Mouse (Mus musculus): ENCODE results near the gene Zfp39.

The Zfp39 gene
- long read RNA-seq, experiment 1, partial matches to known transcripts, result 0 of 3 reads
- long read RNA-seq, experiment 1, other reads (novel, unspliced or antisense), result 1 of 3 reads
- long read RNA-seq, experiment 2, partial matches to known transcripts, result 0 of 2 reads
- long read RNA-seq, experiment 2, other reads (novel, unspliced or antisense), result 0 of 2 reads

DNA sequence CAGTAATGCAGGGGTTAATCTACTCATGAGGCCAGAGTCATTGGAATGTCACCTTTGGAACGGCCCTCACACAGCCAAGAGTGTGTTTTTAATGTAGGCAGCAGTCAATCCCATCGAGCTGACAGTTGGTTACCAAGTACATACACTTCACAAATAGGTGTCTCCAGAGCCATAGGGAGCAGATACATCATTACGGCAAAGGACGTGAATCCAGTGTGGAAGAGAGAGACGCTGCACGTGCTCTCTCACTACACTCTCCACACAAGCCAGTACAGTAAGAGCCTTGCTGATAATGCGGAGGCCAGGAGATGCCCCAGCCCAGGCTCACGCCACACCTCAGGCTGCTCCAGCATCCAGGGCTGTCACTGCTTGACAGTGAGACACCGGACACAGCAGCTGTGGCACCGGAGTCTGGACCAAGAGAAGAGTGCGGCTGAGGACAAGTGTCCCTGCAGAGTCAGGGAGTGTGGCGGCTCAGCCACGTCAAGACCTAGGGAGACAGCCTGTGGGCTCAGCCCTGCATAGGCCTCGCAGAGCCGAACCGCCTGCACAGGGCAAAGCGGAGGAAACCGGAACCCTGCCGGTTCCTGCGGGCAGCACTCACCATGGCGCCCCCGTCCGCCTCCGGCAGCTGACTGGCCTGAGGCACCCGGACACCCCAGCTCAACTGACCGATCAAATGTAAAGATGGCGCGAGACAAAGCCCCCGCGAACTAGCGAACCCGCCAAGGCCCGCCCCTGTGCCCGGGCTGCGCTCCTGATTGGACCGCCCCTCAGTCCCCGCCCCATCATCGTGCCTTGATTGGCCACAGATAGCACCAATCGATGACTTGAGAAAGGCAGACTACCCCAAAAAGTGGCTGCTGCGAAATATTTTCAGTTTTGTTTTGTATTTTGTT is at the start of gene Zfp39:
Zfp39 (minus strand) TSS at position 715 of the 899 bp plus-strand sequence.
- intact Hi-C loops (cut with DNase I), result no loop called here

DNA sequence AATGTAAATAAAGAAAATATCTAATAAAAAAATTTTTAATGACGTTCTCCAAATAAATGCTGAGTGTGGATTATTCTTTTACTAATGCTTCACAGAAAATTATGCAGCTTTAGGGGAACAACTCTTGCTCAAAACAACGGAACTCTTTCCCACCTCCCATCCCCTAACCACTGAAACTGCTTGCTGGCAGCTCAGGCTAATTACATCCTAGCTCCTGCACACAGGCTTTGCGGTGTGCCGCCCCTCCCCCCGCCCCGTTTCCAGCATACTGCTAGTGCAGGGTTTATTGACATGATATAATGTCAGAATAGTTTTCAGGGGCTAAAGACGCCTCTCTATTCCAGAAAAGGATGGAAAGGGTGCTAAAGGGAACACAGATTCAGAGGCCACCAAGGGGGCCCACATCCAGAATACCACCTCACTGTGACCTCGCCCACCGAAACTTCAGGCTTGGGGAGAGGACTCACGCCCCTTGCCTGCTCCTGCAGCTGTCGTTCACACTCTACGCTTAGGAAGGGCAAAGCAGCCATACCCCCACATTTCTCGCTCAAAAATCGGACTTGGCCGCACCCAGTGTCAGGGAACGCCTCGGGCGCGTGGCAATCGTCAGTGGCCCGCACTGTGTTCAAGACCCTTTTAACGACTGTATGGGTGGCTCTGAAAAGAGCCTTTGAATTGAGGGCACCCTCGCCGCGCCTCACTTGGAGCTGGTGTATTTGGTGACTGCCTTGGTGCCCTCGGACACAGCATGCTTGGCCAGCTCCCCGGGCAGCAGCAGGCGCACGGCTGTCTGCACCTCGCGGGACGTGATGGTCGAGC is 49.5 kb upstream of the Zfp39 start:
- intact Hi-C loops (cut with DNase I), result no loop called here

DNA sequence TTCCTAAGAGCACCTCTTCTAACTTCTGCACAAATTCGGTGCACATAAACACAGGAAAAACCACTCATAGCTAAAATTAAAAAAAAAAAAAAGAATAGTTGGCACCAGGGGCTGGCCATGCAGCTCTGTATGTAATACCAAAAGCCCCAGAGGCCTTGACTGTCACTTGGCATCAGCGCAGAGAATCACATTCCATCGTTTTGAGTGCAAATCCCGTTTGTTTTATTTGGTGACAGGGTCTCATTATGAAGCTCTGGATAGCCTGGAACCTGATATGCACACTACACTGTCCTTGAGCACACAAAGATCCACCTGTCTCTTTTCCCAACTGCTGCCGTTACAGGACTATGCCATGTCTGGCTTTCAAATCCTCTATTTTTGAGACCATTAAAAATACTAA is 47.2 kb upstream of the Zfp39 start:
- intact Hi-C loops (cut with DNase I), result no loop called here

DNA sequence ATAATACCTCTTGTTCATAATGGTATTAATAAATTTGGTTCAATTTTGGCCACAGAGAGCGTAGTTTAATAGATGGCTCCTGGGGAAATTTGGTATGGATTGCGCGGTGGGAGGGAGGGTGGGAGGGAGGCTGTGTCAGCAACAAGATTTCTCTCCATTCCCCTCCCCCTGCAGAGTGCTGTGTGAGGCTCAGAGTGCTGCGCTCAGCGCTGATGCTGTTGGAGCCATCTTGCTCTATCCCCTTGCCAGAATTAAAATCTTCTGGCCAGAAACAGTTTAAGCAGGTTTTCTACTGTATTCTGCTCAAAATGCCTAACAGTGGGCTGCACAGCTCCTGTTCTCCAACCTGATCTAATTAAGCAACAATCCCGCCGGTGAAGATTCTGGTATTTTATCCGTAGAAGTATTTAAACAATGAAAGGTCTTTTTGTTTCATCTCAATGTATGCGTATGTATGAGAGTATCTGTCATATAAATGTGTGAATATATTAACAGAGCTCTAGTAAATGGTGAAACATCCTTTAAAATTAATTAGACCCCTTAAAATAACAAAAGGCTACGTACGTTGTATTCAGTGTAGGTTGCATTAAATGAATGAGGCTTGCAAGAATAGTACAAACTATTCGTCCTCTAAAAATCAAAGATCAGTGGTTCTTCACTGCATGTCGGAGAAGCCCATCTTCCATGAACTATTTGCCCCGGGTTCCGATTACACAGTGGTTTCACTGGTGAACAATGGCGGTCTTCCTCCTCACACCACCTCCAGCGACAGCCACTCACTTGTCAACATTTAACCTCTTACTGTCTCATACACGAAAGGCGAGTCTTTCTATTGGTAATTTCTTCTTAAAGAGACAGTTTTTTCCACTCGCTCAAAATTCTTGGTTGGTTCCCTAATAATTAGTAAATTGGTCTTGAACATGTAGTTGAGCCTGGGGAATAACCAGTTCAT is 45.7 kb upstream of the Zfp39 start:
- intact Hi-C loops (cut with DNase I), result no loop called here

DNA sequence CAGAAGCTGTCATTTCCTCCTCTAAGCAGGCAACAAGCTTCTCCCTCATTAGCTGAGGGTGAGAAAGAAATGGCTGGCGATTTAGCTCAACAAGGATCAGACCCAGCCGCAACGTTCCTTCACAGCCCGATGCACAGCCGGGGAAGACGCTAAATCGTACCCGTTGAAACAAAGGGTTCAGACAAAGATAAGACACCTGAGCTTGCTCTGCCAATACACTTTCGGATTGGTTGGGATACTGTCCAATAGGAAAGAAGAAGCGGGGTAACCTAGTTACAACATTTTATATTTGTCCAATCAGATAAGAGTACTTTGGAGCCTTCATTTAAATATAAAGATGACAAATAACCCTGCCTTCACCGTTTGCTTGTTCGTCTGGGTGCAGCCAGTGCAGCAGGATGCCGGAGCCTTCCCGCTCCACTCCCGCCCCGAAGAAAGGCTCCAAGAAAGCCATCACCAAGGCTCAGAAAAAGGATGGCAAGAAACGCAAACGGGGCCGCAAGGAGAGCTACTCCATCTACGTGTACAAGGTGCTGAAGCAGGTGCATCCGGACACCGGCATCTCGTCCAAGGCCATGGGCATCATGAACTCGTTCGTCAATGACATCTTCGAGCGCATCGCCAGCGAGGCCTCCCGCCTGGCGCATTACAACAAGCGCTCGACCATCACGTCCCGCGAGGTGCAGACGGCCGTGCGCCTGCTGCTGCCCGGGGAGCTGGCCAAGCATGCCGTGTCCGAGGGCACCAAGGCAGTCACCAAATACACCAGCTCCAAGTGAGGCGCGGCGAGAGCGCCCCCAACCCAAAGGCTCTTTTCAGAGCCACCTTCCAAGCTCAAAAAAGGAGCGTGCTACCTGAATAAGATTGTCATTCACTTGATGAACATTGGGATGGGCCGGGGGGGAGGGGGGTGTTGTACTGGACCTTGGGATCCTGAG is 44.8 kb upstream of the Zfp39 start, which contains the start of gene Hist3h2ba:
Hist3h2ba (plus strand) TSS at position 379 of the 938 bp plus-strand sequence.
- intact Hi-C loops (cut with DNase I), result no loop called here

DNA sequence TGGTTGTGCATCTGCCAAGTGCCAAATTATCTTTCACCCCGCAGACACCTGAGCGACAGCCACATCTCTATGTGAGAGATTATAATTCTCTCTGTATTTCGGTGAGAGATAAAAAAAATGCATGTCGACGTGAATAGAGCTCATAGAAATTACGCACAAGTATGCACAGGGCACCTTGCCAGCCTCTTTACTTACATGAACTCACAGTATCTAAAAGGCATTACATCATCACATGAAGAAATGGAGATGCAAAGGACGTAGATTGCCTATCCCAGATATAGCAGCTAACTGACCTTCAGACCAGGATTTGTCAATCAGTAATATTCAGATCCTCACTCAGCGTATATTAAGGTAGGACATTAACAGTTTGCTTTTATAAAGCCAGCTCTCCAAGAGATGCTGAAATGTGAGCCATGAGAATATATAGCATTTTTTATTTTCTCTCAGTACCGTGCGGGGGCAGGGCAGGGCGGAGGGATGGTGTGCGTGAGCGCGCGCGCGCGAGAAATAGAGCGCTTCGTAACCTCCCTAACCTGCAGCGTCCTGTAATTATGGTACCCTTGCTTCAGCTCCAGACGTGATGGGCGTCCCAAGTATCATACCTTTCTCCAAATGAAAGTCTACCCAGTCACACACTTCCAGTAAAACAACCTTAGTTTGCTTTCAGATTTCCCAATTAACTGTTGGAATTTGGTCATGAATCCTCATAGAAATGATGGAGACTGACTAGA is 43.9 kb upstream of the Zfp39 start:
- intact Hi-C loops (cut with DNase I), result no loop called here

DNA sequence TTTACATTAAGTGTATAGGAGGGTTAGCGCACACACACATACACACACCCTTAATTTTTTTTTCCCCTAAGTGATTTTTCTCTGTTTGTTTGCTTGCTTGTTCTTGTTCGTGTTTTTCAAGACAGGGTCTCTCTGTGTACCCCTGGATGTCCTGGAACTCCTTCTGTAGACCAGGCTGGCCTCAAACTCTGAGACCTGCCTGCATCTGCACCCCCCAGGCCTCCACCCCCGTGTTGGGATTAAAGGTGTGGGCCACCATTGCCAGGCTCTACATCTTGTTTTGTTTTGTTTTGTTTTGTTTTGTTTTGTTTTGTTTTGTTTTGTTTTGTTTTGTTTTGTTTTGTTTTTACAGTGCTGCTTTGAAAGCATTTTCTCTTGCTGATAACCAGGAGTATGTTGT is 43.3 kb upstream of the Zfp39 start:
- intact Hi-C loops (cut with DNase I), result no loop called here

DNA sequence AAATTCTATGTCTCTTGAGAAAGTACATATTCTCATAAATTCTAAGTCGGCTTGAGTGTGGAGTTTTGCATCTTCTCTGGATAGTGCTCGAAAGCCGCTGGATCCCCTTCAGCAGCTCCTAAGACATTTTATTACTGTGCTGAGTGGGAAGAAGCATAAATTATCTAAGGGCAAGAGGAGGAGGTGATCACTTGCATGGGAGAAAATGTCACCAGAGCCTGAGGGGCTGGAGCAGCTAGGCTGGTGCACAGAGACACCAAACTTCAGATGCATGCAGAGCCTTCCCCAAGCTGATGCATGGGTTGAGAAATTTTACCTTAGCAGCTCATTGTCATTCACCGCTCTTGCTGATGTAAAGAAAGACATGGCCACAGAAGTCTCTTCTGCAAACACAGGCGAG is 40.1 kb upstream of the Zfp39 start:
- intact Hi-C loops (cut with DNase I), result no loop called here

DNA sequence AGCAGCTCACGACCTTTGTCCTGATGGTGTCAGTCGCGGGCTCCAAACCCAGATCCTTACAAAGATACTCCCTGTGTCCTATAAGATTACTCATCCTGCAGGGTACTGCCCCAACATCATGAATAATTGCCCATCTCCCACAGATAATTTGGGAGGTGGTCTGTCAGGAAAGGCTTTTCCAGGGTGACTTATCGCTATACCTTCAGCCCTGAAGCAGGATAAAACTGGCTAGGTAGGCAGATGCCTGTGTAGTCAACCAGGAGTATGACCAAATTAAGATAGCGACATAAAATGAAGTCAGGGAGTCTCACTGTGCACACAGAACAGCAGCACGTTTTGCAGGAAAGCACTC is 35.0 kb upstream of the Zfp39 start:
- intact Hi-C loops (cut with DNase I), result no loop called here

DNA sequence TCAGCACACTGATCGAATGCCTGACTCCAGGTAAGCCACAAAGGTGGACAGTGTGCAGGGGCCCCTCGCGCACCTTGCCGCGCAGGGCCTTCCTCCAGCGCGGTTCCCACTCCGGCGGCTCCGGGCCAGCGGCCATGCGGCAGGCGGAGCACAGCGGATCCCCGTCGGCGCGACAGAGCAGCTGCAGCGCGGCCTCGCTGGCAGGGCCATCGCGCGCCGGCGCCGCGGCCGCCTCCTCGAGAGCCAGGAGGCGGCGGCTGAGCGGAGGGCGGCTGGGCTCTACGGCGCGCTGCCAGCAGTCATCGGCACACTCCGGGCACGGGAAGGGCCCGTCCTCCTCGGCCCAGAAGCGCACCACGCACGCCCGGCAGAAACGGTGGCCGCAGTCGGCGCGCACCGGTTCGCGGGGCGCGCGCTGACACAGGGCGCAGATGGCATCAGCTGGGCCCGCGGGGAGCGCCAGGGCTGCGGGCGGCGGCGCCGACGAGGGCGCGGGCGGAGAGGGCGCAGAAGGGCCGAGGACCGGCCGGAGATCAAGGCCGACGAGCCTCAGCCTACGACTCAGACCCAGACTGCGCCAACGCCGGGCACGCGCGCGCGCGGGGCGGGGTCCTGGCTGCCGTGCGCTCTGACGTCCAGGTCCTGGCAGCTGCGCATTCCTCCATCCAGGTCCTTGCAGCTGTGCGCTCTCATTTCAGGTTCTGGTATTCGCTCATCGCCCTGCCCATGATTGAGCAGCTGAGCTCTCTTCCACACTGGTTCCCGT is 34.5 kb upstream of the Zfp39 start, which contains the start of gene Rnf187:
Rnf187 (minus strand) TSS at position 595 of the 766 bp plus-strand sequence.
- intact Hi-C loops (cut with DNase I), result no loop called here

DNA sequence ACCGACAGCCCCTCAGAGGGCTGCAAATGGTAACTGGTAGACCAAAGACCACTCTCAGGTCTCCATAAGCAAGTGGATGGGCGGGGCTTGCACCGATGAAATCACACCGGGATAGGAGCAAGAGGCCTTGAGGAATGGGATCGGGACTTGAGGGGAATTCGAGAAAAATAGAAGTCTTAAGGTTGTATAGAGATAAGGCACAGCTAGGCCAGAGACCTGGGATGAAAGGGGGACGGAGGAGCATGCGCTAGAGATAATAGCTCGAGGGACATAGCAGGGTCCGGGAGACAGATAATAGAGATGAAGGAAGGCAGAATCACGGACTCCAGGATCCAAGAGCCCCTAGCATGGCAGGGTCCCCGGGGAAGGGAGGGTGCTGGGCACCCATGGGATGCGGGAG is 33.9 kb upstream of the Zfp39 start:
- intact Hi-C loops (cut with DNase I), result no loop called here

DNA sequence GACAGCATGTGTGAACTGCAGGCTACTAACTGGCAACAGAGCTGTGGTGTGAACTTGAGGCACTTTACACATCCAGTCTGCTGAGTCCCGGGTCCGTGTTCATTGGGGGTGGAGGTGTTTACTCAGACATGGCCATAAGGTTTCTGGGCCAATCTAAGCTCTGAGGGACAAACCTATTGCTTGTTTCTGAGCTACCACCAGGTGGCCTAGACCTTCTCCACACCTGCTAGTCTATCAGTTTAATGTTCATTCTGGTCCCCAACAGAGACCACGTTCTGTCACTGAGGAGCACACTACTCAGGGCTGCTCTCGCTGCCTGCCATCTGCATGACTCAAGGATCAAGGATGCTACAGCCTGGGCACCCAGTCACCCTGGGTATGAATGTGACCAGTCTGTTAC is 27.6 kb upstream of the Zfp39 start:
- intact Hi-C loops (cut with DNase I), result no loop called here

DNA sequence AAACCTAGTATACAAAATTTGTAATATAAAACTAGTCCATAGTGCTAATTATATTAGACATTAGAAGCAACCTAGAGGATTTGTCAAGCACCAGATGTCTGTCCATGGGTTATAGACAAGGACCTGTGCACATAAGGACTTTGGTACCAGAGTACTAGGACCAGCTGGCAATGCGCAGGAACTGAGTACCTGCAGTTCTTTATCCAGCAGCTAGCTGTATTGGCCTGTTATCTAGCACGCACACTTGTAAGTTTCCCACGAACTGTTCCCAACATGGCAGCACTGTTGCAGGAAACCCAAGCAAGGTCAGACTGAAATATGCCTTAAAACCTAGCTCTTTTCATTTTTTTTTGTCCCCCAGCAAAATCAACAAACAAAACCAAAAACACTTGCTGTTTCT is 26.2 kb upstream of the Zfp39 start:
- intact Hi-C loops (cut with DNase I), result no loop called here

DNA sequence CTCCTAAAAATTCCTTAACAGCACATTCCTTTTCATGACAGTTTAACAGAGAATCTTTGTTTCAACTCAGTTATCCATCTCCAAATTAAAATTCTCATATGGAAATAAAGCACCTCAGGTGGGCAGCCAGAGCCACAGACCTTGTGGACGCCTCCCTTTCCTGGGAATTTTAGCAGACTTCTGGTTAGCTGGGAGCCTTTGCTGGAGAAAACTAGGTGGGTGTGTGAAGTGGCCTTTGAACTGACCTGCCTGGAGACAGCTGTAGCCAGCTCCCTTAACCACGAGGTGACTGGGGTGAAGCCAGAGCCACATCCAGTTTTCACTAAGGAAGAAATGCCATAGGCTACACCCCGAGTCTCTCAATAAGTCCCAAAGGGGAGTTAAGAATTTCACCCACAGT is 25.6 kb upstream of the Zfp39 start:
- intact Hi-C loops (cut with DNase I), result no loop called here

DNA sequence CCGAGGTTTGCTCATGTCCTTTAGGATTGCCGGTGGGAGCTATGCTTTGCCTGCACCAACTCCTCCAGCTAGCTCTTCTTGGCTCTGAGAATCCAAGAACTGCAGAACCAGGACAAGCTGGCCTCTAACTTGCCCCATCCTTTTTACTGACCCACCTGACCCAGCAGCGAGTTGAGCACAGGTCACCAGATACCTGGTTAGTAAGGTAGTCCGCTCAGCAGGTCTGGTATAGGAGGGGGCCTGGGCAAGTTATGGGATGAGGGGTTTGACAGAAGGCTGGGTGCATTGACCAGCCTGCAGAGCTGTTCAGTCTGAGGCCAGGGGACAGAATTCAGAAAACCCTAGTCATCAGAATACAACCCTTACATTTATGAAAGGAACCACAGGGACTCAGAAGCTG is 25.0 kb upstream of the Zfp39 start:
- intact Hi-C loops (cut with DNase I), result no loop called here

DNA sequence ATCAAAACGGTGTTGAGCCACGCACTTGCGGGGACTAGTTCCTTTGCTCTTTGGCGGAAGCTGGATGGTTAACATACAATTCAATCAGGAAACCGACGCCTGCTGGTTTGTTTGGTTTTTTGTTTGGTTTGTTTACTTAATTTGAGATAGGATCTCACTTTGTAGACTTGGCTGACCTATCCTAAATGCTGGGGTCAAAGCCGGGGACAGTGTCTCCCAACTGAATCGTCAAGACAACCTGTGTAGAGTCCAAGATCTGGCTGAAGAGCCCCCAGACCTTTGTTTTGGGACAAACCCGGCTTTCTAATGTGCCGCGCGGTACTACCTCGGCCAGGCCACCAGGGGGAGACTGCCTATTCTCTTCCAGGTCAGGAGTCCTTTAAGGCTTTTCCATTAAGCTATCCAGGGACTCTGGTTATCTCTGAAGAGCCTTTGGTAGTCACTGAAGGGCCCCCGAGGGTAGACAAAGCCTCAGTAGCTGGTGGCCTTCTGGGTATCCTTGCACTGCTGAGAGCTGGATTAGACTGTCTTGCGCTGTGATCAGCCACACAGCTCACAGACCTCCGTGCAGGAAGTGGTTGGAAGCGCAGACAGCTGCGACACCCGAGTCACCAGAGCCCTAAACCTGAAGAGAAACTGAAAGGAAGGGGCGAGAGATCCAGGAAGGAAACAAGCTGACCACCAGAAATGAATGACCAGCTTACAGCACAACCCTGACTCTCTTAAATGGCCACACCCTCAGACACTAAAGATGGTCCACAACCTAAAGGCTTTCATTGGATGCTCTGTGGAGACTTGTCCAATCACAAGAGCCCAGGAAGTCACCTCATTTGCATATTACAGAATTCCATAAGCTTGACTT is 24.0 kb upstream of the Zfp39 start:
- intact Hi-C loops (cut with DNase I), result no loop called here

DNA sequence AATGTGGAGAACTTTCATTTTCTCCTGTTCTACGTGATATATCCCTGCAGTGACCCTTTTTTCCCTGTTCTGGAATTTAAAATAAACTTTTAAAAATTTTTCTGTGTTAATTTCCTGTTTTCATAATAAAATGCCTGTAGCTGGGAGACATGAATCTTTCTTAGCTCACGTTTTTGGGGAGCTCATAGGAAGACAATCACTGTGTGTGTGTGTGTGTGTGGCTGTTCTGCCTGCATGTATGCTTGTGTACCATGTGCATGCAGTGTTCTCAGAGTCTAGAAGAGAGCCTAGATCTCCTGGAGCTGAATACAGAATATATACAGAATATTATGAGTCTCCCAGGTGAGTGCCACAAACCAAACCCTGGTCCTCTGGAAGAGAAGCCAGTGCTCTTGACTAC is 23.0 kb upstream of the Zfp39 start:
- intact Hi-C loops (cut with DNase I), result no loop called here

All from adrenal gland (tissue).